Mouse (Mus musculus) stomach, embryonic 16.5 days (tissue): ENCODE data around the gene Mapk11. TPM values are rescaled to one million over a fixed set of nuclear protein-coding genes. Genes with fewer than 3 reads are reported as not detected.

ENCODE experiments used
- ATAC-seq: fragments of 200-750 bp; cut with Nextera tagmentation; 2 replicates; pipeline ENCODE4 v1.8.0; 2017; ENCODE audit warnings: moderate number of reproducible peaks, moderate TSS enrichment; ENCODE audit not compliant: insufficient read depth, low FRiP score
- H3K27ac ChIP-seq: fragments of 300-500 bp; sonication (generic); 2 replicates; pipeline ENCODE4 v1.5.1; 2014; ENCODE audit warnings: low read length
- H3K27me3 ChIP-seq: fragments of 300-500 bp; sonication (generic); 2 replicates; pipeline ENCODE4 v1.6.1; 2014; ENCODE audit warnings: low read length, control low read depth, mixed read lengths; ENCODE audit not compliant: control insufficient read depth, insufficient read depth
- H3K36me3 ChIP-seq: fragments of 300-500 bp; sonication (generic); 2 replicates; pipeline ENCODE4 v1.6.1; 2014; ENCODE audit warnings: low read length; ENCODE audit not compliant: control insufficient read depth, insufficient read depth
- H3K4me1 ChIP-seq: fragments of 300-500 bp; sonication (generic); 2 replicates; pipeline ENCODE4 v1.6.1; 2014; ENCODE audit warnings: low read length, control low read depth, mixed read lengths; ENCODE audit not compliant: control insufficient read depth, insufficient read depth
- H3K4me2 ChIP-seq: fragments of 300-500 bp; sonication (generic); 2 replicates; pipeline ENCODE4 v1.6.1; 2014; ENCODE audit warnings: low read depth, low read length, mixed read lengths
- H3K4me3 ChIP-seq: fragments of 300-500 bp; sonication (generic); replicated peaks from 2 replicates; pipeline ENCODE4 v1.5.1; 2014; ENCODE audit warnings: mild to moderate bottlenecking, low read length
- H3K9ac ChIP-seq: fragments of 300-500 bp; sonication (generic); 2 replicates; pipeline ENCODE4 v1.6.1; 2014; ENCODE audit warnings: low read length
- H3K9me3 ChIP-seq: fragments of 300-500 bp; sonication (generic); replicated peaks from 2 replicates; pipeline ENCODE4 v1.6.1; 2016; ENCODE audit warnings: low read length, control low read depth; ENCODE audit not compliant: control insufficient read depth
- WGBS: fragments of 180-500 bp; shearing (Covaris S2); extraction: QIAGEN DNeasy Blood & Tissue Kit; methylation state at CpG from one replicate; pipeline ENCODE4 v1.1.7; 2014; 5-methylcytosine and 5-hydroxymethylcytosine counted together
- polyA plus RNA-seq: library from polyadenylated mRNA; unstranded; fragments of >200 nt; fragmentation: Nextera tagmentation; extraction: Ambion mirVana; gene quantifications from 2 replicates; pipeline ENCODE4 v1.2.1, GENCODE M21; 2015

The Mapk11 gene
- 5.1 and 6.0 TPM in 2 replicates for polyA plus RNA-seq

DNA sequence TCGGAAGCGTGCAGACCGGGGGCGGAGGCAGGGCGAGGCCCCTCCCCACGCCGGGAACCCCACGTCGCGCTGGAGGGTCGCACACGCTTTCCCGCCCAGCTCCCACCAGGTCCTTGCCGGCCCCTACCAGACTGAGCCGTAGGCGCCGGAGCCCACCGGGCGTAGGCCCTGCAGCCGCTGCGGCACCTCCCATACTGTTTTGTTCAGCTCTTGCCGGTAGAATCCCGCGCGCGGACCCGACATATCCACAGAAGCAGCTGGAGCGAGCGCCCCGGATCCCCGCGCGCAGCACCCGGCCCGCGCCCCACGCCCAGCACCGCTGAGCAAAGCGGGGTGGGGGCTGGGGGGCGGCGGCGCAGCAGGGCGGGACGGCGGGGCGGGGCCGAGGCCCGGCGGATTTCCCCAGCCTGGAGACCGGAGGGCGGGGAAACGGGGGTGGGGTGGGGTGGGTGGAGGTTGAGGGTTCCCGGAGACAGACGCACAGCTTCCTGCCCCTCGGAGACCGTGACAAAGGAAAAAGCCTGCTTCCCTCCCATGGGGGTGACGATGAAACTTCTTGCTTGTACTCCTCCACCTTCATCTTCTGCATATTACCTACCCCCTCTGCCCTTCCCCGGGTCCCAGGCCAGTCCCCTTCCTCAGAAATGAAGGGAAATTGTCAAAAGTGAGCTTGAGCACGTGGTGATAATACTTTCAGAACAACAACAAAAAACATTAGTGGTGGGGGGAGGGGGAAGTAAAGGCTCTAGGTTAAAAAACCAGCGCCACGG is at the start of gene Mapk11:
Gene Mapk11, minus strand, starts transcription at position 358 of the 770 bp plus-strand sequence.
- Histone ChIP-seq H3K27me3 (peaks cover 26% of the 10 kb centered on the region), H3K4me3 (peak within 1 kb of the TSS; percentile 67), H3K36me3 (no peaks in the 10 kb centered on the region), H3K27ac (peak within 1 kb of the TSS; percentile 34; the same call in 1 of the 2 replicates), H3K9ac (peak within 1 kb of the TSS; percentile 77), H3K9me3 (no peaks in the 10 kb centered on the region), H3K4me1 (peaks cover 17% of the 10 kb centered on the region), H3K4me2 (peak within 1 kb of the TSS; percentile 93)
- peak; percentile 65 for ATAC-seq
- under 1% methylated on average over 44 of the region's 61 CpGs for WGBS

DNA sequence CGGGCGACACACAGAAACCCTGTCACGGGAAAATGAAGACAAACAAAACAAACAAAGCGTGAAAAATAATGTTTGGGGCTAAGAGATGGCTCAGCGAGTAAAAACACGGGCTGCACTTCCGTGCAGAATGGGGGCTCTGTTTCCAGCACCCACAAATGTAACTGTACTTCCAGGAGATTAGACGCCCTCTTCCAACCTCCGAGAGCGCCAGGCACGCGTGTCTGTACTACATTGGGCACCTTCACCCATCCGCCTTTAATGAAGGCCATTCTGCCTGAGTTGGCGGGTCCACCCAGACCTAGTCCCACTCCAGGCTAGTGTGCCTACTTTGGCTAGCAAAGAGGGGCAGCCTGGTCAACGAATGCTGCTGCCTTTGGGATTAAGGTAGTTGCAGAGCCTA is 47.6 kb upstream of the Mapk11 start:
- Histone ChIP-seq H3K9ac (peak overlapping the region; percentile 99), H3K4me3 (peak overlapping the region; percentile 98), H3K27ac (peak overlapping the region; percentile 99; the same call in 1 of the 2 replicates), H3K27me3 (no peaks in the 10 kb centered on the region), H3K4me2 (peak overlapping the region; percentile 86), H3K9me3 (no peaks in the 10 kb centered on the region), H3K36me3 (no peaks in the 10 kb centered on the region), H3K4me1 (peaks cover 13% of the 10 kb centered on the region)
- 67% methylated on average over 15 of the region's 15 CpGs for WGBS
- no peak for ATAC-seq

DNA sequence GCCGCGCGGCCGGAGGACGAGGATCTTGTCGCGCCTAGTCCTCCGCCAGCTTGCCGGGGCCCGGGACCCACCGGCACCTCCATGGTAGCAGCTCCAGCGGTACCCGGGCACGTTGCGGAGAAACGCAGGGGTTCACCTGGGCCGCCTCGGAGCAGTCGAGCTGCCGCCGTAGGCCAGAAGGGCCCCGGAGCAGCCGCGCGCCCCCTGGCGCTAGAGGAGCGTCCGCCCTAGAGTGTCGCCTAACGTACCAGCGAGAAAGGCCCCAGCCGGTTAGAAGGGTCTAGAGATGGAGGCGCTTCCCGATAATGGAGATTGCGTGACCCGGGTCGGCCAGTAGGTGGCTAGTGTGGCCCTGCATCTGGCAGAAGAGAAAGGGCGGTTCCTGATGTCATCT is 46.9 kb upstream of the Mapk11 start, which contains the start of gene Dennd6b:
Gene Dennd6b, minus strand, starts transcription at position 184 of the 394 bp plus-strand sequence.
- peak within 1 kb of the TSS; percentile 86 for H3K4me2 ChIP-seq
- H3K4me1 ChIP-seq = peaks cover 13% of the 10 kb centered on the region
- under 1% methylated on average over 38 of the region's 38 CpGs for WGBS
- no peaks in the 10 kb centered on the region for H3K27me3 ChIP-seq
- peak within 1 kb of the TSS; percentile 99 for H3K27ac ChIP-seq
- peak within 1 kb of the TSS; percentile 99 for H3K9ac ChIP-seq
- peak; percentile 98 for ATAC-seq
- H3K9me3 ChIP-seq = no peaks in the 10 kb centered on the region
- peak within 1 kb of the TSS; percentile 98 for H3K4me3 ChIP-seq
- no peaks in the 10 kb centered on the region for H3K36me3 ChIP-seq

DNA sequence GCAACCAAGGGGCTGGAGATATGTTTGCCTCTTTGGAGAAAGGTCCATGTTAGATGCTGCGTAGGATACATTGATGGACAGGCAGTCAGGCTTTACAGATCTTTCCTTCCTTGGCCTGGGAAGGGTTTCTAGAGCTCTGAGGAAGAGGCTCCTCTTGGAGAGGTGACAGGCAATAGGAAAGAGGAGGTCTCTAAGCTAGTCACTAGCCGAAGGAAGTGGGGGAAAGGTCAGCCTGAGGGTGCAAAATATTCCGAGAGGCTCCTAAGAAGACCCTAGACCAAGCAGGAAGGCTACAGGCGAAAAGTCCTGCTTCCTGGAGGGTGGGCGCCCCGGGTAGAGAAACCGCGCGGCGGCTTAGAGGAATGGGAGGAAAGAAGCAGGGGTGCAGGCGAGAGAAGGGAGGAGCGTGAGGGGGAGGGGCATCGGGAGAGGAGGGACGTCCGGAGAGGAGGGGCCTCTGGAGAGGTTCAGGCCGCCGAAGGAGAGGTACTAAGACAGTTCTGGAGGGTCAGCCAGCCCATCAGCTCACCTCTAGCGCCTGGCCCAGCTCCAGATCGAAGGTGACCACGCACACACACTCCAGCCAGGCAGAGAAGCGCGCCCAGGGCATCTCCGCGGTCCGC is 46.4 kb upstream of the Mapk11 start:
- H3K9ac ChIP-seq = peak overlapping the region; percentile 99
- peak overlapping the region; percentile 99 for H3K27ac ChIP-seq
- ATAC-seq = peak; percentile 95
- under 1% methylated on average over 25 of the region's 25 CpGs for WGBS
- H3K4me1 ChIP-seq = peaks cover 13% of the 10 kb centered on the region
- H3K9me3 ChIP-seq = no peaks in the 10 kb centered on the region
- no peaks in the 10 kb centered on the region for H3K27me3 ChIP-seq
- H3K4me2 ChIP-seq = peak overlapping the region; percentile 86
- no peaks in the 10 kb centered on the region for H3K36me3 ChIP-seq
- H3K4me3 ChIP-seq = peak overlapping the region; percentile 98

DNA sequence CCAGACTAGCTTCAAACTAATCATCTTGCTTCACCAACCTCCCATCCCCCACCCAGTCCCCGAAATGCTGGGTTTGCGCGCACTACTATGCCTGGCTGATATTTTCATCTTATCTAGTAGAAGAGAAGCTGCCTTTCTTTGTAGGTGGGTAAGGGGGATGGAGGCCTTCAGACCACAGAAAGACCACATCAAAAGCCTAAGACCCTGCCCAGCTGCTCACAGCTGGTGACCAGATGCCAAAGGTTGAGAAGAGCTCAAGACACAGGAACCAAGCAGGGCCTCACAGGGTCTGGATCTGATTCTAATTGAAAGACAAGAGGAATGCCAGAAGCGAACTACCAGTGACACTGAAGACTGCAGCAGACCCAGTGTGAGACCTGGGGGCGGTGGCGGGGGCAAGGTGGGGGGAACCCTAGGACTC is 45.8 kb upstream of the Mapk11 start:
- peak overlapping the region; percentile 98 for H3K4me3 ChIP-seq
- H3K9ac ChIP-seq = peak overlapping the region; percentile 99
- peak overlapping the region; percentile 99 for H3K27ac ChIP-seq
- ATAC-seq = no peak
- H3K4me2 ChIP-seq = peak overlapping the region; percentile 86
- H3K9me3 ChIP-seq = no peaks in the 10 kb centered on the region
- H3K4me1 ChIP-seq = peaks cover 13% of the 10 kb centered on the region
- 32% methylated on average over 6 of the region's 6 CpGs for WGBS
- H3K27me3 ChIP-seq = no peaks in the 10 kb centered on the region
- no peaks in the 10 kb centered on the region for H3K36me3 ChIP-seq

DNA sequence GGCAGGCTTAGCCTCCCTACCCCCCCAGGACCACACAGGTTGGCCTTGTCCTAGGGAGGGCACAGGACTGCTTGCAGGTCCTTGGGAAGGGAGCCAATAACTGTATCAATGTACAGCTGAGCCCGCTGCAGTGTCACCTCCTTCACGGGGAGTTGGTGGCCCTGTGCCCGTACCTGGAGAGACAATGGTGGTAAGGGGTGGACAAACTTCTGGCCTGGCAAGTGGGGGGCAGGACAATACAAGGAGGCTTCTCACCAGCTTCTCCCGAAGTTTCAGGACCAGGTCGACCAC is 35.5 kb upstream of the Mapk11 start:
- H3K4me3 ChIP-seq = no peak overlapping the region
- no peak overlapping the region for H3K27ac ChIP-seq
- no peaks in the 10 kb centered on the region for H3K27me3 ChIP-seq
- WGBS = 85% methylated on average over 5 of the region's 5 CpGs
- H3K9ac ChIP-seq = no peak overlapping the region; the same call in 1 of the 2 replicates
- ATAC-seq = no peak
- no peak overlapping the region for H3K4me2 ChIP-seq
- no peaks in the 10 kb centered on the region for H3K9me3 ChIP-seq
- peaks cover 20% of the 10 kb centered on the region for H3K4me1 ChIP-seq
- H3K36me3 ChIP-seq = no peaks in the 10 kb centered on the region

DNA sequence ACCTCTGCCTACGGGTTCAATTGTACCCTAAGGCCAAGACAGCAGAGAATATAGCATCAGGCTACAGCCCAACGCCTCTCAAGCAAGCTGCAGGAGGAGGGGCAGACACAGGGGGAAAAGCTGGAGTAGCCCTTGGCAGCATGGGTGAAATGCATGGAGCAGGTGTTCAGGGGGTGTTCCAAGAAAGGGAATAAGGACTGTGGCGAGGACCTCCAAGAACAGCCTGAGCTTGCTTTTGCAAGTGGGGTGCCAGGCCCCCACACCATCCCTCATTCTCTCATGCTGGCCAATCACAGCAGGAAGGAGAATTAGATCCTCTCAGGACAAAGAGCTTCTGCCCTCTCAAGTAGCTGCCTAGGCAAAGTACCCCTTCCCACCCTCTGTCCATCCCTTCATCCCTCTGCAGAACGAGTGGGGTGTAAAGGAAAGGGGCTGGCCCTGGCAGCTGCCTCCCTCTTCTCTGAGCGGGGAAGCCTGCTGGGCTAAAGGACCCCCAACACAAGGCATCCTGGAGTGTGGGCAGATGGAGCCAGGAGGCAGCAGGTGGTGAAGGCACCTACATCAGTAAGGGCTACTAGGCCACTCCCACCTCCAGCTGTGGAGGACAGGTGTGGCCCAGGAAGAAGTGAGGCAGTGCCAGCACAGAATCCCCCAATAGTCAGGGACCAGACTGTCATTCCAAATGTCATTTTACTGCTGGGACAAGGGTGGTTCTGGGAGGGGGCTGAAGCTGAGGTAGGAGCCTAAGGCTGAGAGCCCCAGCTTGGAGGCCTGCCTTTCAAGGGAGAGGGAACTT is 34.9 kb upstream of the Mapk11 start:
- peaks cover 20% of the 10 kb centered on the region for H3K4me1 ChIP-seq
- H3K27me3 ChIP-seq = no peaks in the 10 kb centered on the region
- no peak overlapping the region for H3K4me3 ChIP-seq
- no peaks in the 10 kb centered on the region for H3K36me3 ChIP-seq
- no peak for ATAC-seq
- no peak overlapping the region; the same call in 1 of the 2 replicates for H3K9ac ChIP-seq
- no peak overlapping the region for H3K4me2 ChIP-seq
- H3K27ac ChIP-seq = no peak overlapping the region
- H3K9me3 ChIP-seq = no peaks in the 10 kb centered on the region
- 71% methylated on average over 5 of the region's 5 CpGs for WGBS

DNA sequence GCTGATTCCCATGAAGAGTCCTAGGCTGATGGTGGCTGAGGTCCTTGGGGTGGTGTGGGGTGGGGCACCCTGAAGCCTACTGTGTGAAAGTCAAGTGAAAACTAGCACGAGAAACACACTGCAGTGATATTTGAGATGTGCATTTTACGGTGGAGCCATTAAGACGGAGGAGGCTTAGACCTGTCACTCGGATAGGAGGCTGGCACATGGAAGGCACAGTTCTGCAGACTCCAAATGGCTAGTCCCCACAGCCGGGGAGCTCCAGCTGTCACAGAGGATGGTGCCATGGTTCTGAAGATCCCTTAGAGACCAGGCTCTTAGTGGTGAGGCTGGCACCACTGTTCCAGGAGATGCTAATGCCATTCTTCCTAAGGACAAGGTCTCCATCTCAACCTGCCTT is 33.4 kb upstream of the Mapk11 start:
- Histone ChIP-seq H3K4me3 (no peak overlapping the region), H3K27ac (peak overlapping the region; percentile 97), H3K36me3 (no peaks in the 10 kb centered on the region)

More for the DNA sequence above, 33.4 kb upstream of the Mapk11 start:
- no peaks in the 10 kb centered on the region for H3K9me3 ChIP-seq
- ATAC-seq = no peak
- H3K27me3 ChIP-seq = no peaks in the 10 kb centered on the region
- H3K4me1 ChIP-seq = peaks cover 32% of the 10 kb centered on the region
- H3K4me2 ChIP-seq = no peak overlapping the region
- 62% methylated on average over 5 of the region's 5 CpGs for WGBS
- no peak overlapping the region for H3K9ac ChIP-seq
